In the genomic region with DNA sequence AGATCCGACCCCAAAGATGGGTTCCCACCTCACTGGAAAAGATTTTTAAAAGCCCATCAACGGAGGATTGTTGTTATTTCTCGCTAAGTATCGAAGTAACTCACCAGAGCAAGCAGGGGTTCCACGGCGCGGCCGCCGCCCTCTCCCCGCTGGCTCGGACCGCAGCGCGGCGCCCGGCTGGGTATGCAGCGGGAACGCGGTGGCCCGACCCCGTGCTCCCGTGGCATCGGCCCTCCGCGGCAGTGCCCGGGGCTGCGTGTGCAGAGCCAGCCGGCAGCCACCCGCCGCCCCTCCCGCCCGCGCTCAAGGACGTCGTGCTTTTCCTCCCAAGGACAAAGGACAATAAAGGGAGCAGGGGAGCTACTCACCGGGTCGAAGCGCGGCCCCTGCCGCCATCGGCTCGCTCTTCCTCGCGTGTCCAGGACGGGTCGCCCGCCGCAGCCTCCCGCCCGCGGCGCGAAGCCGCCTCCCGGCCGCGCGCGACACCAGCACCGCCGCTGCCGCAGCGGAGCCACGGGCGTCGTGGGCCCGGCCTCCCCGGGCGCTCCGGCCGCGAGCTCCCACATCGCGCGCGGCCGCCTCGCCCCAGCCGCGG, we compare ENCODE assay signal across 8 mouse cellular contexts. TPM values are rescaled to one million over a fixed set of nuclear protein-coding genes. Genes with fewer than 3 reads are reported as not detected.
DNase-seq lines count a peak whose midpoint lies in the region; ATAC-seq and TF ChIP-seq lines count a peak whose summit lies in the region.

No protein-coding gene starts in this region.

- TF ChIP-seq RAD21 in MEL (IDR thresholded peaks at IDR 0.05; ENCODE audit: low read depth, low read length) = no peak

- TF ChIP-seq POLR2A in MEL (IDR thresholded peaks at IDR 0.05; ENCODE audit: control insufficient read depth in 1 of 2, insufficient read depth in 1 of 2, low read depth in 1 of 2, low read length in 2 of 2, poor library complexity in 1 of 2) = no peak
- no peak for TF ChIP-seq POLR2A in small intestine, adult 2 months (IDR thresholded peaks at IDR 0.05; ENCODE audit: low read depth, low read length)

- peaks cover 28% of the 10 kb centered on the region for H3K79me2 ChIP-seq in MEL (ENCODE audit: control insufficient read depth, insufficient read depth, low read length, poor library complexity)

- H3K27me3 ChIP-seq in MEL (ENCODE audit: control insufficient read depth in 1 of 2, insufficient read depth in 2 of 2, low read length in 2 of 2) = no peaks in the 10 kb centered on the region
- H3K27me3 ChIP-seq in heart, embryonic 10.5 days (ENCODE audit: insufficient read depth, poor library complexity, severe bottlenecking) = no peaks in the 10 kb centered on the region
- no peaks in the 10 kb centered on the region for H3K27me3 ChIP-seq in kidney, embryonic 15.5 days
- H3K27me3 ChIP-seq in lung, embryonic 15.5 days = no peaks in the 10 kb centered on the region
- no peaks in the 10 kb centered on the region for H3K27me3 ChIP-seq in small intestine, adult 2 months (ENCODE audit: control insufficient read depth, insufficient read depth, low read length)

- peak overlapping the region; percentile 92 to 100 for H3K4me3 ChIP-seq in MEL (ENCODE audit: control insufficient read depth in 1 of 2, insufficient read depth in 1 of 2, low read depth in 2 of 2, low read length in 2 of 2)
- peak overlapping the region; percentile 99 for H3K4me3 ChIP-seq in heart, embryonic 10.5 days
- peak overlapping the region; percentile 87 for H3K4me3 ChIP-seq in kidney, embryonic 15.5 days (replicated peaks)
- H3K4me3 ChIP-seq in lung, embryonic 15.5 days = peak overlapping the region; percentile 100
- peak overlapping the region; percentile 86 for H3K4me3 ChIP-seq in small intestine, adult 2 months (ENCODE audit: low read depth, low read length)

- peaks cover 30 to 34% of the 10 kb centered on the region in 2 experiments for H3K36me3 ChIP-seq in MEL (ENCODE audit: control insufficient read depth in 1 of 2, insufficient read depth in 2 of 2, low read length in 2 of 2)
- peaks cover 6% of the 10 kb centered on the region; the same call in 1 of the 2 replicates for H3K36me3 ChIP-seq in heart, embryonic 10.5 days
- H3K36me3 ChIP-seq in kidney, embryonic 15.5 days = peaks cover under 1% of the 10 kb centered on the region; the same call in 1 of the 2 replicates
- no peaks in the 10 kb centered on the region for H3K36me3 ChIP-seq in lung, embryonic 15.5 days
- peaks cover 6% of the 10 kb centered on the region for H3K36me3 ChIP-seq in small intestine, adult 2 months (ENCODE audit: control insufficient read depth, insufficient read depth, low read length)

- WGBS in heart, embryonic 10.5 days = under 1% methylated on average over 80 of the region's 80 CpGs
- WGBS in kidney, embryonic 15.5 days = under 1% methylated on average over 64 of the region's 80 CpGs
- 2% methylated on average over 39 of the region's 80 CpGs for WGBS in lung, embryonic 15.5 days
- WGBS in small intestine, adult 2 months = under 1% methylated on average over 71 of the region's 80 CpGs

- no peak for TF ChIP-seq EP300 in MEL (IDR thresholded peaks at IDR 0.05; ENCODE audit: low read depth in 1 of 2, low read length in 2 of 2)

- ATAC-seq in kidney, embryonic 15.5 days (replicated peaks; ENCODE audit: low FRiP score) = peak; percentile 4; the same call in 1 of the 2 replicates
- ATAC-seq in lung, embryonic 15.5 days (ENCODE audit: borderline replicate concordance, extremely low read depth, low FRiP score, low TSS enrichment) = peak; percentile 1

- peak overlapping the region; percentile 89 for H3K27ac ChIP-seq in MEL (ENCODE audit: control insufficient read depth, low read depth, low read length)
- peak overlapping the region; percentile 100 for H3K27ac ChIP-seq in heart, embryonic 10.5 days
- H3K27ac ChIP-seq in kidney, embryonic 15.5 days = peak overlapping the region; percentile 97
- H3K27ac ChIP-seq in lung, embryonic 15.5 days = peak overlapping the region; percentile 99
- peak overlapping the region; percentile 88 for H3K27ac ChIP-seq in small intestine, adult 2 months (ENCODE audit: insufficient read depth, low read depth, low read length)

- no peak for TF ChIP-seq CTCF in MEL (IDR thresholded peaks at IDR 0.05 in 2 of 3, conservative IDR thresholded peaks at IDR 0.05 in 1 of 3; ENCODE audit: control insufficient read depth in 1 of 3, insufficient read depth in 1 of 3, low read depth in 2 of 3, low read length in 3 of 3, poor library complexity in 1 of 3, severe bottlenecking in 1 of 3)
- TF ChIP-seq CTCF in small intestine, adult 2 months (IDR thresholded peaks at IDR 0.05; ENCODE audit: extremely low read depth, insufficient read length, insufficient replicate concordance, low read depth, low read length) = no peak

- H3K9ac ChIP-seq in MEL (ENCODE audit: control insufficient read depth, low read depth, low read length, poor library complexity, severe bottlenecking) = peak overlapping the region; percentile 99
- peak overlapping the region; percentile 100 for H3K9ac ChIP-seq in kidney, embryonic 15.5 days
- H3K9ac ChIP-seq in lung, embryonic 15.5 days = peak overlapping the region; percentile 100

- DNase-seq in 3T3-L1 (ENCODE audit: low read depth, low spot score) (peak; percentile 11), MEL (ENCODE audit: low read depth, low spot score) (no peak)
- DNase-seq in cerebellum, postnatal 14 days = peak; percentile 72 to 73
- peak; percentile 85 for DNase-seq in heart, embryonic 10.5 days (ENCODE audit: low spot score)
- DNase-seq in embryo, embryonic 9.5 days (ENCODE audit: extremely low spot score) = no peak

- peaks cover 20 to 24% of the 10 kb centered on the region in 2 experiments for H3K4me1 ChIP-seq in MEL (ENCODE audit: control insufficient read depth in 1 of 2, insufficient read depth in 2 of 2, low read length in 2 of 2)
- peaks cover 16% of the 10 kb centered on the region for H3K4me1 ChIP-seq in heart, embryonic 10.5 days
- H3K4me1 ChIP-seq in kidney, embryonic 15.5 days = peaks cover 12% of the 10 kb centered on the region
- peaks cover 11% of the 10 kb centered on the region for H3K4me1 ChIP-seq in lung, embryonic 15.5 days
- peaks cover 4% of the 10 kb centered on the region; the same call in 1 of the 2 replicates for H3K4me1 ChIP-seq in small intestine, adult 2 months (ENCODE audit: control insufficient read depth, insufficient read depth, insufficient read length, low read length)

- H3K4me2 ChIP-seq in kidney, embryonic 15.5 days = no peak overlapping the region
- no peak overlapping the region; the same call in 1 of the 2 replicates for H3K4me2 ChIP-seq in lung, embryonic 15.5 days

- H3K9me3 ChIP-seq in MEL (replicated peaks; ENCODE audit: insufficient read depth, low read length) = no peaks in the 10 kb centered on the region
- no peaks in the 10 kb centered on the region for H3K9me3 ChIP-seq in heart, embryonic 10.5 days
- H3K9me3 ChIP-seq in kidney, embryonic 15.5 days (replicated peaks) = no peaks in the 10 kb centered on the region
- H3K9me3 ChIP-seq in lung, embryonic 15.5 days = no peaks in the 10 kb centered on the region

TF ChIP-seq in MEL, 35 proteins besides CTCF, POLR2A, EP300 and RAD21:
- no peak for TF ChIP-seq GABPA (IDR thresholded peaks at IDR 0.05; ENCODE audit: low read depth, low read length)
- no peak for TF ChIP-seq GATA1 (IDR thresholded peaks at IDR 0.05; ENCODE audit: low read depth, low read length)
- no peak for TF ChIP-seq TBP (IDR thresholded peaks at IDR 0.05; ENCODE audit: low read depth, low read length)
- no peak for TF ChIP-seq MEF2A (IDR thresholded peaks at IDR 0.05; ENCODE audit: extremely low read depth, insufficient replicate concordance, low read depth, low read length, poor library complexity, severe bottlenecking)
- TF ChIP-seq TCF12 (IDR thresholded peaks at IDR 0.05; ENCODE audit: low read depth, low read length) = no peak
- TF ChIP-seq USF2 (IDR thresholded peaks at IDR 0.05; ENCODE audit: borderline replicate concordance in 1 of 2, insufficient read depth in 1 of 2, low read depth in 1 of 2, low read length in 2 of 2) = no peak
- no peak for TF ChIP-seq HCFC1 (IDR thresholded peaks at IDR 0.05; ENCODE audit: low read depth, low read length)
- TF ChIP-seq MAX (IDR thresholded peaks at IDR 0.05; ENCODE audit: low read length) = no peak
- no peak for TF ChIP-seq BHLHE40 (IDR thresholded peaks at IDR 0.05; ENCODE audit: borderline replicate concordance, low read depth, low read length)
- TF ChIP-seq ZKSCAN1 (IDR thresholded peaks at IDR 0.05; ENCODE audit: low read depth, low read length) = no peak
- no peak; the same call in 1 of the 2 replicates for TF ChIP-seq SIN3A (IDR thresholded peaks at IDR 0.05; ENCODE audit: low read length)

RNA-seq across cellular contexts. Expression of a gene that starts 16.1 kb away (rescaled TPM):
- 9.9 and 16.9 TPM in 2 replicates for total RNA-seq in MEL (2012; rRNA removed)
- 100 to 1,000 TPM in 1 of 2 experiments, 10 to 100 TPM in 1; 21.4 to 275 TPM for polyA plus RNA-seq in MEL (2012; ENCODE audit: insufficient read depth in 1 of 2, insufficient read length in 2 of 2, low read depth in 1 of 2, low replicate concordance in 2 of 2, missing spikeins in 1 of 2)
- 43.6 and 46.0 TPM in 2 replicates for polyA plus RNA-seq in heart, embryonic 10.5 days (2016; fragmentation: Nextera tagmentation; extraction: Ambion mirVana)
- polyA plus RNA-seq in kidney, embryonic 15.5 days (2015; fragmentation: Nextera tagmentation; extraction: Ambion mirVana) = 56.6 and 61.7 TPM in 2 replicates
- 48.8 and 59.0 TPM in 2 replicates for polyA plus RNA-seq in lung, embryonic 15.5 days (2015; fragmentation: Nextera tagmentation; extraction: Ambion mirVana)
- 12.3 and 28.0 TPM in 2 replicates for polyA plus RNA-seq in small intestine, adult 2 months (2012; rRNA removed)

Comparison
In these comparisons a context has a peak if more than half of its experiments do, and no peak if none do; other contexts are left out.
1. DNase-seq: peak in 3T3-L1 (single experiment), cerebellum, postnatal 14 days (2 of 2) and heart, embryonic 10.5 days (single experiment); none in MEL (single experiment) and embryo, embryonic 9.5 days (single experiment).
2. Peak in every context shown above with its lines, with median percentiles within 50 percentile points of each other: H3K27ac ChIP-seq, H3K4me3 ChIP-seq and H3K9ac ChIP-seq.